Comparison of ENCODE assay signal across 7 mouse cellular contexts in the genomic region with DNA sequence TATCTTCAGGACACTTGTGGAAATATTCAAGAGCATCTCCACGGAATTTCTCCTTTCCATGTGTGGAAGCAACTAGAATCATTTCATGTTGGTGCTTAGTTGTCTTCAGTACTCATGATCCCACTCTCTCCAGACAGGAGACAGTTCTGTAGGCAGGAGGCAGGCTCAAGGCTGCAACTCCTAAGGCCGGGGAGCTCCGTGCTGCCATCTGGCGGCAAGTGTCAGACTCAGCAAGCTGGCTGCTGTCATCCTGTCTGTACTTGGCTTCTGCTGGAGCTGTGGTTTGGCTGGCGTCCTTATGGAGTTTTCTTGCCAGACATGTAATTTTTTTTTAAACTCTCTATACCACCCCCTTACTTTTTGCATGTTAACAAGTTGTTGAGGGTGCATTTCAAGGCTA. TPM values are rescaled to one million over a fixed set of nuclear protein-coding genes. Genes with fewer than 3 reads are reported as not detected.
DNase-seq lines count a peak whose midpoint lies in the region; ATAC-seq and TF ChIP-seq lines count a peak whose summit lies in the region.

No protein-coding gene starts in this region.

- peak; percentile 70; the same call in 1 of the 2 replicates for ATAC-seq in midbrain, postnatal 0 days (ENCODE audit: low FRiP score)

- no peaks in the 10 kb centered on the region for H3K36me3 ChIP-seq in midbrain, postnatal 0 days (ENCODE audit: insufficient read depth, low read length)

- H3K9ac ChIP-seq in midbrain, postnatal 0 days (replicated peaks; ENCODE audit: low read length, poor library complexity, severe bottlenecking), result no peak overlapping the region

- peak; percentile 96 for TF ChIP-seq CTCF in midbrain, postnatal 0 days (IDR thresholded peaks at IDR 0.05)

- peak; percentile 89 for DNase-seq in adrenal gland, postnatal 10 days
- DNase-seq in embryo, embryonic 10 days (ENCODE audit: low spot score), result peak; percentile 91
- peak; percentile 69 for DNase-seq in gastrocnemius, postnatal 25 days
- DNase-seq in kidney, adult 18-20 months, result peak; percentile 72
- DNase-seq in left cerebral cortex, postnatal 4 days, result peak; percentile 85
- peak; percentile 86 for DNase-seq in midbrain, postnatal 0 days (ENCODE audit: low spot score)
- peak; percentile 20 to 59 for DNase-seq in spleen, postnatal 14 days (ENCODE audit: low spot score in 2 of 2)

- WGBS in midbrain, postnatal 0 days, result 12% methylated on average over 5 of the region's 5 CpGs

- H3K4me3 ChIP-seq in midbrain, postnatal 0 days (ENCODE audit: low read depth, low read length), result no peak overlapping the region

- no peaks in the 10 kb centered on the region for H3K27me3 ChIP-seq in midbrain, postnatal 0 days (ENCODE audit: insufficient read depth, low read length)

- intact Hi-C loops in left cerebral cortex, postnatal 4 days (cut with DNase I), result no loop called here

- H3K4me1 ChIP-seq in midbrain, postnatal 0 days (ENCODE audit: insufficient read depth, low read length), result no peaks in the 10 kb centered on the region

- H3K9me3 ChIP-seq in midbrain, postnatal 0 days (ENCODE audit: low read length), result no peaks in the 10 kb centered on the region

- H3K4me2 ChIP-seq in midbrain, postnatal 0 days (ENCODE audit: low read depth, low read length, poor library complexity, severe bottlenecking), result no peak overlapping the region

- H3K27ac ChIP-seq in midbrain, postnatal 0 days (ENCODE audit: low read depth, low read length), result no peak overlapping the region

RNA-seq across cellular contexts. Expression of a gene that starts 27.1 kb away (rescaled TPM):
- total RNA-seq in adrenal gland, postnatal 10 days (2021), result 1 to 10 TPM; 6.7 to 7.3 TPM
- 1 to 10 TPM; 3.5 to 3.7 TPM for total RNA-seq in gastrocnemius, postnatal 25 days (2021)
- 1 to 10 TPM; 4.9 to 7.5 TPM for total RNA-seq in left cerebral cortex, postnatal 4 days (2021)
- 9.2 and 11.1 TPM in 2 replicates for total RNA-seq in midbrain, postnatal 0 days (2014; rRNA removed)
- polyA plus RNA-seq in midbrain, postnatal 0 days (2015; fragmentation: Nextera tagmentation; extraction: Ambion mirVana), result 6.3 and 7.3 TPM in 2 replicates

Comparison
In these comparisons a context has a peak if more than half of its experiments do, and no peak if none do; other contexts are left out.
1. DNase-seq: peak in every context shown above with its lines; median percentile 91 in embryo, embryonic 10 days; 89 in adrenal gland, postnatal 10 days; 86 in midbrain, postnatal 0 days; 85 in left cerebral cortex, postnatal 4 days; 72 in kidney, adult 18-20 months; 69 in gastrocnemius, postnatal 25 days; 40 in spleen, postnatal 14 days.